Mouse (Mus musculus): ENCODE measurements around the gene Adam11.

DNA sequence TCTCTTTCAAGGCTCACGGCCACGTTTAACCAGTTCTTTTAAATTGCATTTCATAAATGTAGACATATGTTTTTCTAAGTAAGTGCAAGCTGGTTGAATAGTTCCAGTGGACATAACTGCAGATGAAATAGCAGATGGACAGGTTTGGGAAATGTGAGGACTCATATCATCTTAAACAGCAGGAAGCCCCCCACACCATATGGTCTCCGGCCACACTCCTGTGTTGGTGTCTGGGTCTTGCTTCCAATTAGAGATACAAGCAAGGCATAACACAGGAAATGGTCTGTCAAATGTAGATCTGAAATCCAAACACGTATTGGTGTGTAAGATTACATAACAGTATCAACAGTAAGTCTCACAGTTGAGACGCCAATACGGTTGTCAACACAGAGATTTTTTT, 29.9 kb upstream of the Adam11 start:
- no peak for TF ChIP-seq POLR2A (IDR thresholded peaks at IDR 0.05; ENCODE audit: extremely low read depth, insufficient read depth, low read length)
- TF ChIP-seq CTCF (IDR thresholded peaks at IDR 0.05; ENCODE audit: low read depth, low read length), result no peak

Measured in liver, adult 2 months (tissue).